Mouse (Mus musculus): ENCODE measurements around the gene Tnfrsf8.

Gene Tnfrsf8

GRCm38 (mm10) chr4:145267631-145268110 is 47.3 kb downstream of the Tnfrsf8 start:
- DNase-seq, result no peak

- DNase-seq, result no peak
Observed at GRCm38 (mm10) chr4:145266505-145266904, 48.5 kb downstream of the Tnfrsf8 start.

GRCm38 (mm10) chr4:145264761-145265160 is 50.2 kb downstream of the Tnfrsf8 start:
- DNase-seq, result no peak

GRCm38 (mm10) chr4:145263583-145263982 is 51.4 kb downstream of the Tnfrsf8 start:
- no peak for DNase-seq

DNA sequence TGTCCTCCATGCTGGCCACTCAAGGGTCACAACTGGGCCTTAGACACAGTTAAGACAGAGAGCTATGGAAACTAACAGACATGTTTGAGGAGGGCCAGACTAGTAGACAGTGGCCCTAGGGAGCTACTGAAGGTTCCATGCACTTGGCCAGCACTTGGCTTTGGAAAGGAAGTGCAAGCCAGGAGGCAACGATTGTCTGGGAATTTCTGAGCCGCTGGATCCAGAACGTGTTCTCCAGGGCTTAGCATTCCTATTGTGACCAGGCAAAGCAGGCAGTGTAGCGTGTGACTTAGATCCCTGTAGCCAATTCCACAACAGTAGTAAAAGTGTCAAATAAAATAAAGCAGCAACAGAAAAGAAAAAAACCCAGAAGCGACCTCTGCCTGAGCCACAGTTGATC is 54.2 kb downstream of the Tnfrsf8 start:
- DNase-seq, result no peak

DNA sequence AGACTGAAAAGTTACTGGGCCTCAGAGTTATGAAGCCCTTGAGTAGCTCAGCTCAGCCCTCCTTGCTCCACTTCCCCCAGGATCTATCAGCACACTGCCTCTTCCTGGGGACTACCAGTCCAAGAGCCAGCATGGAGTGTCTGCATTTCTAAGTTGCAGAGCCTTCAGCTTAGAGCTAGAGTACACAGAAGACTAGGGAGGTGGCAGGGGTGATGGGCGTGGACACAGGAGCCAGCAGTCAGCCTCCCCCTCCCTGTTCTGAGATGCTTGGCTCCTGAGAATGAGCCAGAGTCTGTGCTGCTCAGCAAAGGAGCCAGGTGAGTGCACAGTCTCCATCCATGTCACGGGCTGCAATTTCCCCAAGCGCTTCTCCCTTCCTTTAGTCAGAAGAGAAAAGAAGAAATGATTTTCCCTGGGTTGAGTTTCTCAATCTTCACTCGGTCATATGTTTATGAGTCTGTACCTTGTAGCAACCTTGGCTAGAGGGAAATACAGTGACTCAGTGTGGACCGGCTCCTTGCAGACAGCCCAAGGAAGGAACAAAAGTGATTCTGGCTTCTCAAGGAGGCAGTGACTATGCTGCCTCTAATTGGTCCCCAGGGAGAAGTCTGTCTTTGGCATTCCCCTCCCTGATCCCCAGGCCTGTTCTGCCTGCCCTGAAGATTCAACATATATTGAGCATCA is 57.1 kb downstream of the Tnfrsf8 start:
- no peak for DNase-seq

DNA sequence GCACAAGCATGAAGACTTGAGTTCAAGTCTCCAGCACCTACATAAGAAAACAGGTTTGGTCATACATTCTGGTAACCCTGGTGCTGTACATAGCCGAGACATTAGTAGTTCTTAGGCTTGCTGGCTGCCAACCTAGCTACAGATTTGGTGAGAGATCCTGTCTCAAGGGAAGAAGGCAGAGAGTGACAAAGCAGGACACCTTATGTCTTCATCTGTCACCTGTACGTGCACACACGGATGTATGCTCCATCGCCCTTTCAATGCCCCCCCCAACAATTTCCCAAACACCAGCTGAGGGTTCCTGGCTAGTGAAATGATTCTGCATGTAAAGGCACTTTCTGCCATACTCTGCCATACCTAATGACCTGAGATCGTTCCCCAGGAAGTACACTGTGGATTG is 58.8 kb downstream of the Tnfrsf8 start:
- DNase-seq, result no peak

- no peak for DNase-seq
Observed at GRCm38 (mm10) chr4:145254418-145254817, 60.5 kb downstream of the Tnfrsf8 start.

DNA sequence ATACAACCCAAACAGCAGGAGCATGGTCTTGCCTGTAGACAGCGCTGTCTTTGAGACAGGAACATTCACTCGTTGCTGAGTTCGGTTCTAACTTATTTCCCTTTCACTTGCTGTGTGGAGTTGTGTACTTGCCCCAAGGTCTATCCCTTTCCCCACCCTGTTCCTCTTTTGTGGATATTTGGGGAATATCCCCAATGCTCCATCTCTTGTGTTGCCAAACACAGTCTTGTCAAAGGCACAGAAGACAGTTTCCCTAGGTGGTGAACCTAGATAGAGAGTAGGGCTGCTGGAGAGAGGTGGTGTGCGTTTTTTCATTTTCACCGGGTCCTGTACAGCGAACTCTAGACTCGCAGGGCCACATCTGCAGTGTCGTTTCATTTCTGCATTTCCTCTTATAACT is 62.4 kb downstream of the Tnfrsf8 start:
- no peak for DNase-seq

- DNase-seq, result no peak
Observed at GRCm38 (mm10) chr4:145251546-145251945, 63.4 kb downstream of the Tnfrsf8 start.

DNA sequence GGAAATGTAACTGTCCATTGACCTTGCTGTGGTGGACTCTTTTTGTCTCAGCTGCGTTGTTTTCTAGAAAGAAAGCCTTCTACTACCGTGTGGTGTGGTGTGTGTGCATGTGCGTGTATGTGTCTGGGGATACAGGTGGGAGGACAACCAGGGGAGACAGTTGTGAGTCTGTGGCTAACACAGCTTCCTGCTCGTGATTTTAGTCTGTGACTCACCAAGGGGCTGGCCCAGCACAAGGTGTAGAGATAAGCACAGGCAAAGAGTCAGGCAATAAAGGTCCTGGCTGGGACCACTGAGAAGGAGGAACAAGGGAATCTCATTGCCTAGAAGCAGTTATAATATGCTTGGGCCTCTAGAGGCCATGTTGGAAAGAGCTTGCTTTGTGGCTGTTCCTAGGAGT is 65.0 kb downstream of the Tnfrsf8 start:
- no peak for DNase-seq

DNA sequence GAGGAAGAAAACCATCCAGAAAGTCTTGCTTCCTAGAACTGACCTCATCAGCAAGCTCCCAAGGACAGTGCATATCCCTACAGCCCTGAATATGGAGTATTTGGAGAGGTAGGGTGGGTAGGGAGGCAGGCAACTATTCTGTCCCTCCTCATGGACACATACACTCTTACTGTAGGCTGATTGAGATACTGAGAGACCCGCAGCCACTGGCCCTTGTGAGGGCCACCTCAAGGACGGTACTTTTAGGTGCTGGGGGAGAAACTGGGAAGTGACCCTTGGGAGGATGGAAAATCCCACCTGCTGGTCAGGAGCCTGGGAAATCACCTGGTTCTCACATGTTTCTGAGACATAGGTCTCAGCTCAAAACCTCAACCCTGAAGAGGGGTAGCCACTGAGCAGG is 67.4 kb downstream of the Tnfrsf8 start:
- DNase-seq, result no peak

GRCm38 (mm10) chr4:145246173-145247011 is 68.6 kb downstream of the Tnfrsf8 start, which contains the start of gene Tnfrsf1b:
TSS of gene Tnfrsf1b (minus strand) at chr4:145246870.
- no peak for DNase-seq

GRCm38 (mm10) chr4:145245581-145245980 is 69.4 kb downstream of the Tnfrsf8 start:
- DNase-seq, result no peak

GRCm38 (mm10) chr4:145244676-145245075 is 70.3 kb downstream of the Tnfrsf8 start:
- DNase-seq, result no peak

- no peak for DNase-seq
Observed at GRCm38 (mm10) chr4:145242719-145243350, 72.1 kb downstream of the Tnfrsf8 start.

DNA sequence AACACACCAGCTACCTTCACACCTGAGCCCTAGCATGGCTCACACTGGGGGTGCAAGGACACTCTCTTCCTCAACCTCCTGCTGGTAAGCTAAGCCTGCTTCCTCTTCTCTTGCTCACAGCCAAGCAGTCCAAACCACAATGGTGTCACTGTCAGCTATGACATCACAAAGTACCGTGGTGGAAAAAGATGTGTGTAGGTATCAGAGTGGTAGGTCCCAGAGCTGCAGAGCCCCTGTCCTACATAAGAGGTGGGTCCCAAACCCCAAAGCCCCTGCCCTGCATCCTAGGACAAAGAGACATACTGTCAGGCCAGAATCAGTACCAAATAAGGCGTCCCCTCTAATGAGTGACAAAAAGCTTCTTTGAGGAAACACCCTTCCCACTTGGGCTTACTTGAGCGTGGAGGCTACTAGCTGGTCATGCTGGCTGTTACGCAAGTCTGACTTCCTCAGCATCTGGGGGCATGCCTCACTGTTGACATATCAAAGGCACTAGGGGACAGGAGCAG is 74.2 kb downstream of the Tnfrsf8 start:
- no peak for DNase-seq

- DNase-seq, result peak; percentile 61 to 73
Observed at GRCm38 (mm10) chr4:145239049-145239830, 75.7 kb downstream of the Tnfrsf8 start.

DNA sequence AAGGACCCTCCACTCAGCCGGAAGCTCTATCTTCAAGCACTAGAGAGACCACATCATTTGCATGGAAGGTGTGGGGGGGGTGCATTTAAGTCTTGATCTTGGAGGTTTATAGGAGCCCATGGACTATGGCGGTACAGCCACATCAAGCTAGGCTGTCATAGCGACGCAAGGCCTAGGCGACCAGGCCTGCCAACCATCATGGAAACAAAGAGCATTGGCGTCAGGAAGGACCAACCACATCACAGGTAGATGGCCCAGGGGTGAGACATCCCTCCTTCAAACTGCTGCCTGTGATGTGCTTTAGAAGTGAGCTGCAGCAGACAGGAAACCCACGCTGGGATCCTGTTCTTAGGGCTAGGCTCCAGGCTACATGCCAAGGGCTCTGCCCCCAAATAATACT is 78.9 kb downstream of the Tnfrsf8 start:
- DNase-seq, result no peak

- no peak for DNase-seq
Observed at GRCm38 (mm10) chr4:145233487-145234228, 81.3 kb downstream of the Tnfrsf8 start.

- DNase-seq, result no peak
Observed at GRCm38 (mm10) chr4:145231732-145232131, 83.2 kb downstream of the Tnfrsf8 start.

- DNase-seq, result no peak
Observed at GRCm38 (mm10) chr4:145230647-145231046, 84.3 kb downstream of the Tnfrsf8 start.
